Mouse (Mus musculus) brain, embryonic 14.5 days (tissue): ENCODE measurements around the gene Nrbp1.

Source experiments
- CTCF ChIP-seq: fragments of 200-500 bp; IDR thresholded peaks from 2 replicates; pipeline ENCODE4 v1.5.1; 2012; ENCODE audit warnings: inconsistent platforms, mild to moderate bottlenecking, moderate library complexity, borderline replicate concordance; ENCODE audit not compliant: insufficient read depth, insufficient read length; ENCODE audit errors: extremely low read depth
- POLR2A ChIP-seq: fragments of 200-500 bp; IDR thresholded peaks from 2 replicates; pipeline ENCODE4 v1.6.1; 2012; ENCODE audit warnings: mild to moderate bottlenecking, inconsistent platforms, borderline replicate concordance; ENCODE audit not compliant: poor library complexity, insufficient read depth, insufficient read length, severe bottlenecking; ENCODE audit errors: extremely low read depth

GRCm38 (mm10) chr5:31298486-31298885, 57.8 kb downstream of the Nrbp1 start:
- TF ChIP-seq CTCF (no peak), POLR2A (no peak)
